Mouse (Mus musculus): ENCODE data around the gene Cpm.

Gene Cpm

DNA sequence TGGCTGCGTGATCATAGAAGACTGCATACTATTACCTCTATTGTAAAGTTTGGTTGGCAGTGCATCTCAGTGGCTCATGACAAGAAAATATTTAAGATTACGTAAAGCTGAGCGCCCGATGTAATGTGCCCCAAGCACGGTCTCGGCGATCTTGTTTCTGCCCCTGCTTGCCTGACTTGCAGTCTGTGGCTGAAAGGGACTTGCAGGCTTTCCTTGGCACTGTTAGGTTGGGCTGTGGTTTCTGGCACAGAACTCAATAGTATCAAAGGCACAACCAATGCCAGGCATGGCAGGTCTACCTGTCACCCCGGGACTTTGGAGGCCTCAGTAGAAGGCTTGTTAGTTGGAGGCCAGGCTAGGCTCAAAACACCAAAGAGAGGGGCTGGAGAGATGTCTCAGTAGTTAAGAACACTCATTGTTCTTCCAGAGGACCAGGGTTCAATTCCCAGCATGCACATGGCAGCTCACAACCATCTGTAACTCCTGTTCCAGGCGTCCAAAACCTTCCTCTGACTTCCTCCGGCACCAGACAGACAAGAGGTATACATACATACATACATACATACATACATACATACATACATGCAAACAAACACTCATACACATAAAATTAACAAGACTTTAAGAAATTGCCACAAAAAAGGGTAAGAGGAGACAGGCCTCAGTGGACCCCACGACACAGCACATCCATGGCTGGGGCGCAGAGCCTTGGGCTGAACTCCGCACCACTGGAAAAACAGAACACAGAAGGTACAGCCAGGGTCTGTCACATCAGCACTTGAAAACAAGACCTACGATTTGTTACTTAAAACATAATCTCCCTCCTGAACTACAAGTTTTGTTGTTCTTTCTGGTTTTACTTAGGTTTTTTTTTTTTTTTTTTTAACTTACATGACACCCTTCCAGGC, 29.5 kb downstream of the Cpm start:
- DNase-seq (ENCODE audit: extremely low spot score, low read depth, low spot score), result no peak

DNA sequence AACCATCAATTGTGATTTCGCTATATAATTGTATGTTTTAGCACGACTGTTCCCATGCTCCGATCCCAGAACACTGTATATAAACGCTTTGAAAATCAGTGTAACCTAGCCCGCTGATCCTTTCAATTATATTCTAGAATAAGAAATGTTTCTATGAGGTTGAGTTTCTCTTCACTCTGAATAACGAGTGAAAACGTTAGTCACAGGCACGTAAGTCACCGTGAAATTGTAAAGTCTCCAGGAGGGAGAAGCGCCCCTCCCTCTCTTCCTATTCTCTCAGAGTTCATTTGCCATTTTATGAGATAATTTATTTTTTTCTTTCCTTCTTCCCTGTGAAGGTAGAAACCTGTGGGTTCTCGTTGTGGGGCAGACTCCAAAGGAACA, 30.1 kb downstream of the Cpm start:
- no peak for DNase-seq (ENCODE audit: extremely low spot score, low read depth, low spot score)

DNA sequence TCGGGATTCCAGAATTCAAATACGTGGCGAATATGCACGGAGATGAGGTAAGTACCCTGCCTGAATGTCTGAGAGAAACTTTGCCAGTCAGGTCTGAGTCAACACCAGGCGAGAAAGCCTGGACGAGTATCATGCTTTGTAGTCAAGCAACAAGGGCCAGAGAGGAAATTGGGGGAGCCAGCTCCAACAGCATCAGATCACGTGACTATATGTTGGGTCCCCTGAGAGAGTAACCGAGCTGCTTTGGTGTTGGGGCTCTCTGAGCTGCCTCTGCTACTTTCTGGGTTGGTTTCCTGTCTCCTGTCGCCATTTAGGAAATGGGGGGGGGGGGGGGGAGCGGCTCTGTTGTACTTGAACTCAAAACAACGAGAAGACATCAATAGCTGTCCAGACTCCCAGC, 30.5 kb downstream of the Cpm start:
- DNase-seq (ENCODE audit: extremely low spot score, low read depth, low spot score), result no peak

DNA sequence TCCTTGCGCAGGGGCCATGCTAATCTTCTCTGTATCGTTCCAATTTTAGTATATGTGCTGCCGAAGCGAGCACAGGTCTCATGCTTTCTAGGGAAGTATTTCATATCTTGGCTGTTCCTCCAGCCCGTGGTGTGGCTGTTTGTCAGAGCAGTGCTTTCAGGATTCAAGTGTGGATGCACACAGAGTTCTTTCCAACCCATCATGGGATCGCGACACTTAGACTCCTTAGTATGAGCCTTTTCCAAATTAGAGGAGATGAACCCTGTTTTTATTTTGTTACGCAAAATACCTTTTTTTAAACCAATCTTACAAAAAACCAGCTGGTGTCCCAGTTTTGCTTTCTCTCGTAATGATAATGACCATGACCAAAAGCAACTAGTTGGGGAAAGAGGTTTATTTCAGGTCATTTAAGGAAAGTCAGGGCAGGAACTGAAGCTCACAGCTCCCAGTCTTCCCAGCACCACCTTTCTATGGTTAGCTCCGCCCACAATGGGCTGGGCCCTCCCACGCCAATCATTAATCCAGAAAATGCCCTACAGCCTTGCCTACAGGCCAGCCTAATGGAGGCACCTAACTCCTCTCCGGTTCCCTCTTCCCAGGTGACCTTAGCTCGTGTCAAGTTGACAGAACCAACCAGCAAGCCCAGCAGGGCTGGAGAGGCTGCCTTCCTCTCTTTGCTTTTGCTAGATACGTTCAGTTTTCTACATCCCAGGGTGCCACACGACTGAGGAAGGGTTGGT, 33.2 kb downstream of the Cpm start:
- no peak for DNase-seq (ENCODE audit: extremely low spot score, low read depth, low spot score)

DNA sequence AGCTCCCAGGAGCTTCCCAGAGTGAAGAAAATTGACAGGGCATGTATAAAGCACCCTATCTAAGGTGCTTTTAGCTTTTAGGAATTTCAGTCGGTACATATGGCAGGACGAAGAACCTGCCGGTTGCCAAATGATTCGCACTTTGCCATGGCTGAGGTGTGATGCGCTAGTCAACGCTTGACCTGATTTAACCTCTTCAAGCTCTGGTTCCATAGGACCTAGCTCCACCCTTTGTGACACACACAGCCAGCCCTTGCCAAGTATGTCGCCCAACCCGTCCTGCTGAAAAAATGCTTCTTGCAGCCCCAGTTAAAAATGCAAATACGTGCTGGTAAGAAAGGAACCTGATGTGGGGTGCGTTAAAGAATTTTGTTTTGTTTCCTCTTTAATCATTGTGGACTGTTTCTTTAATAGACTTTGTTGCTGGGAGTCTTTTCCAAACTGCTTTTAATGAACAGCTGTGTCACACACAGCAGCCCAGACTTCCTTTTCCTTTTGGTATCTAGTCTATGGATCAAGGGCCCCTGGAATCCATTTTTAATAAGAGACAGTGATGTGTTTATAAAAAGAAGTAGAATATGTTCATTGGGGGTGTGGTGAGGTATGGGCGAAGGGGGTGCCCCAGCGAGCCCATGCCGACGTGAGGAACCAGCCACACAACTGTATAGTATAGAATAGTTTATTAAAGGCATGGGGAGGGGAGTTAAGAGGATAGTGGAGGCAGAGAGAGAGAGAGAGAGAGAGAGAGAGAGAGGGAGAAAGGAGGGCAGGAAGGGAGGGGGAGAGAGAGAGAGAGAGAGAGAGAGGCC, 34.0 kb downstream of the Cpm start:
- DNase-seq (ENCODE audit: extremely low spot score, low read depth, low spot score), result no peak

DNA sequence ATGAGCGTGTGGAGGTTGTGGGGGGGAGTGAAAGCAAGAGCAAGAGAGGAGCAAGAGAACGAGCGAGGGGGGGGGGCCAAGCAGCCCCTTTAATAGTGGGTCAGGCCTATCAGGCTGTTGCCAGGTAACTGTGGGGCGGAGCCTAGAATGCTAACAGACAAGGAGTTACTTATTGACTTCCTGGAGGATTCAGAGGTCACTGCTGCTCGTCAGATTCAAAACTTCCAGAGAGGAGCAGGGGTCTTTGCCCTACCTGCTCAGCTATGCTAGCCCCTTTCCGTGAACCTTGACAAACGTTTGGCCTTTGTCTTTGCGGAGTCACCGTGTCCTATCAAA, 34.5 kb downstream of the Cpm start:
- DNase-seq (ENCODE audit: extremely low spot score, low read depth, low spot score), result no peak

DNA sequence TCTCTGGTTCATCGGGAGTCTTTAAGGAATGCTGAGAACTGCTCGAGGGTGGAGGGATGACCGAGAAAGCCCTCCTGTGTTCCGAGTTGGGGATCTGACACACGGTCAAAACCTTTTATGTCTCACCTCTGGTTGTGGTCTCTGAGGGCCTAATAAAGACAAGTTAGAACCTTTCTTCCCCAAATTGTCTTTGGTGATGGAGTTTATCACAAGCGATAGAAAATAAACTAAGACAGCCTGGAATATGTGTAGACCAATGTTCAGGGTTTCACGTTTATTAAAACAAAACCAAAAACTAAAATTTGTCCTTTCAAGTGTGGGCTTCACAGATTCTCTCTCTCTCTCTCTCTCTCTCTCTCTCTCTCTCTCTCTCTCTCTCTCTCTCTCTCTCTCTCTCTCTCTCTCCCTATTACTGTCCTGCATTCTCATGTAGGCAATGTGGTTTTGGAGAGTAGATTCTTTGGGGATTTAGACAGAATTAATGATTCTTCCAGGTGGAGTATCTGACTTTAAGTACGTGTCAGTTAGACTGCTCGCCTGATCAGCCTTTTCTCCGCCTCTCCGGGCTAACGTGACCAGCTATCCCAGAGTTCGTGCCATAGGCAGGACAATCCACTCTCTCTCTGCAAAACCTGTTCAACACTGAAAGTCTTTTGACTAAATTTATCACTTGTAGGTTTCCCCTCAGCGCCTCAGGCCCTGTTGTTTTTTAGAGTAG, 35.1 kb downstream of the Cpm start:
- DNase-seq (ENCODE audit: extremely low spot score, low read depth, low spot score), result no peak

DNA sequence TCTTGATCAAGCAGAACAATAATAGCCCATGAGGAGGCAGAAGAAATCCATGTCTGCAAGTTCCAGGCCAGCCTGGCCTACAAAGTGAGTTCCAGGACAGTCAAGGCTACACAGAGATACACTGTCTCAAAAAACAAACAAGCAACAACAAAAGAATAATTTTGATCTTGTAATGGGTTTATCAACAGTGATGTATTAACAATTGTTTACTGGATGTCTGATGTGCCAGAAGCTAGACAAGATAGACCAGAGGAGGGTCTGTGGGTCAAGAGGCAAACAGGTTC, 35.6 kb downstream of the Cpm start:
- DNase-seq (ENCODE audit: extremely low spot score, low read depth, low spot score), result no peak

DNA sequence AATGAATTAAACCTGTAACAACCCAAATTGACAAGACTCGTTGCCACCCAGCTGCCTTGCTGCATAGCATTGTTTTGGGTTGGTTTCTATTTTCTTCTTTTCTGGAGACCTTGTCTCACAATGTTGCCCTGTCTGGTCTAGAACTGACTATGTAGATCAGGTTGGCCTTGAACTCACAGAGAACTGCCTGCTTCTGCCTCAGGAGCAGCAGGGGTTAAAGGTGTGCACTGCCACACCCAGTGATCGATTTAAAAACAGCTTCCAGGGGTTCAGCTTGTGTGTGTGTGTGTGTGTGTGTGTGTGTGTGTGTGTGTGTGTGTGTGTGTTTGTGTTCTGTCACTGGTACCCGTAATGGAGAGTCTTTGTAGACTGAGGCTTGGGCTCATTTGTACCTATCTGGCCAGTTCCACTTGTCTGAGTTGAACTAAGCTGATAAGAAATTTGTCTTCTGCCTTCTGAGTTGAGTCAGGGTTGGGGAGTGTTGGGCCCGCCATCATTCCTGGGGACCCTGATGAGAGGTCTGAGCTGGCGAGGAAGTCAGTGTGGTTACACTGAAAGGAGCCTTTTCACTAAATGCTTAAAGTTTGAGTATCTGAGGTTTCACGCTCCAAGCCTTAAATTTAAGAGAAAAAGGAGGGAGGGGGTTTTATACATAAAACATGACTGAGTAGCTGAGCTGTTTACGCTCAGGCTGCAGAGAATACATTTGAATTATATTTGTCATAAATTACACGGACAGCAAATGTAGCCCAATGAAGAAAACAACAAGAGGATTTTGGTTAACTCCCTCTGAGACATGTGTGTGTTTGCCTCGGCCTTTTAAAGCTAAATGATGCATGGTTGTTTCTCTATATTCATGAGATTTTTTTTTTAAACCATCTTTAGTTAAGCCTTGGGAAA, 36.3 kb downstream of the Cpm start:
- no peak for DNase-seq (ENCODE audit: extremely low spot score, low read depth, low spot score)

DNA sequence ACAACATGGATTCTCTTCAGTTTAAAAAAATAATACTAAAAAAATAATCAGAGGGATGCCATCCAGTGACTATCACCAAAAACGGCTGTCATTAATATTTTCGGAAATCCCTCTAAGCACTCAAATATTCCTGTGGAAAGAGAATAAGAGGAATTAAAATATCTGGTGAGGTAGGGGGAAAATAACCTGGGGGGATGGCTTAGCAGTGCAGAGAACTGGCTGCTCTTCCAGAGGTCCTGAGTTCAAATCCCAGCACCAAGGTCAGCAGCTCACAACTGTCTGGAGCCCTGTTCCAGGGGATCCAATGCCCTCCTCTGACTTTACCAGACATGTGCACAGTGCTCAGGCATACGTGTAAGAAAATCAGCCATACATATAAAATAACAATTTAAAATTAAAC, 37.1 kb downstream of the Cpm start:
- no peak for DNase-seq (ENCODE audit: extremely low spot score, low read depth, low spot score)

DNA sequence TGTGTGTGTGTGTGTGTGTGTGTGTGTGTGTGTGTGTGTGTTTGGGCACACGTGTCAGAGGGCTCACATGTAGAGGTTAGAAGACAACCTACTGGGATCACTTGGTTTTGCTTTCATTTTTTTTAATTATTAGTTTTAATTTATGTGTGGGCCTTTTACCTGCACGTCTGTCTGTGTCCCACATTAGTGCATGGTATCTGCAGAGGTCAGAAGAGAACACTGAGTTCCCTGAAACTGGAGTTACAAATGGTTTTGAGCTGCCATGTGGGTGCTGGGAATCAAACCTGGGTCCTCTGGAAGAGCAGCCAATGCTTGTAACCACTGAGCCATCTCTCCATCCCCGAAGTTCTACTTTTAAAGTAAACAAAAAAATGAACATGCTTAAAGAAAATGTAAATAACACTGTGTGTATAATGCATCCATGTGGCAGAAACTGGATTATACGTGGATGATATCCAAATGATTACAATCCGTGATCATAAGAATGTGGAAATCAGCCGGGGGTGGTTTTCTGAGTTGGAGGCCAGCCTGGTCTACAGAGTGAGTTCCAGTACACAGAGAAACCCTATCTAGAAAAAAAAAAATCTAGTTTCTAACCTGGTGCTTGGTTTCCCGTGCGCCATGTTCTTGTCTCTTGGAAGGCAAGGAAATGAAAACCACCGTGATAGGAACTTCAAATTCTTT, 37.8 kb downstream of the Cpm start:
- DNase-seq (ENCODE audit: extremely low spot score, low read depth, low spot score), result no peak

DNA sequence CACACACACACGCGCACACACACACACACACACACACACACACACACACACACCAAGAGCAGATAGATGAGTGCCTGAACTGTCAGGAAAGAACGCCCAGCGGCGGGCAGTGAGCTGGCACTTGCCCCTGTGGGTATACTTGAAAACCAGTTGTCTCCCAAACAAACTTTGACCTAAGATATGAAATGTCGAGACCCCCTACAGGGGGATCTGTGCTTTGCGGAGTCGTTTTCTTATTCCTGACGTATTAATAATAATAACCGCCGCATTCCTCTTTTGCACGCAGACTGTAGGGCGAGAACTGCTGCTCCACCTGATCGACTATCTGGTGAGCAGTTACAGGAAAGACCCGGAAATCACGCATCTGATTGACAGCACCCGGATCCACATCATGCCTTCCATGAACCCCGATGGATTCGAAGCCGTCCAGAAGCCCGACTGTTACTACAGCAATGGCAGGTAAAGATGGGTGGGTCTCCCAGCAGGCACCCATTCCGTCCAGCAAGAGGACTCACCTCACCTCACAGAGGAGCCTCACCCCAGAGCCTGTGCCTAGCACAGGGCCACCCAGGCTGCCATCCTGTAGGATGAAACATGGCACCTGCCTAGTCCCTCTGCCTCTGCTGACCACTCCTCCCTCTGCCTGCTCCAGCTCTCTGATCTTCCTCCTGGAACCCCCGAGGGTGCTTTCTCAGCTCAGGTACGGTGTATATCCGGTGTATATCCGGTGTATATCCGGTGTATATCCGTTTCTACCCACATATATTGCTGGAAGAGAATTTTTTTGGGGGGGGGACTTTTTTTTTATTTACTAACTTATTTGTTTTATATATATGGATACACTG, 38.6 kb downstream of the Cpm start:
- no peak for DNase-seq (ENCODE audit: extremely low spot score, low read depth, low spot score)

DNA sequence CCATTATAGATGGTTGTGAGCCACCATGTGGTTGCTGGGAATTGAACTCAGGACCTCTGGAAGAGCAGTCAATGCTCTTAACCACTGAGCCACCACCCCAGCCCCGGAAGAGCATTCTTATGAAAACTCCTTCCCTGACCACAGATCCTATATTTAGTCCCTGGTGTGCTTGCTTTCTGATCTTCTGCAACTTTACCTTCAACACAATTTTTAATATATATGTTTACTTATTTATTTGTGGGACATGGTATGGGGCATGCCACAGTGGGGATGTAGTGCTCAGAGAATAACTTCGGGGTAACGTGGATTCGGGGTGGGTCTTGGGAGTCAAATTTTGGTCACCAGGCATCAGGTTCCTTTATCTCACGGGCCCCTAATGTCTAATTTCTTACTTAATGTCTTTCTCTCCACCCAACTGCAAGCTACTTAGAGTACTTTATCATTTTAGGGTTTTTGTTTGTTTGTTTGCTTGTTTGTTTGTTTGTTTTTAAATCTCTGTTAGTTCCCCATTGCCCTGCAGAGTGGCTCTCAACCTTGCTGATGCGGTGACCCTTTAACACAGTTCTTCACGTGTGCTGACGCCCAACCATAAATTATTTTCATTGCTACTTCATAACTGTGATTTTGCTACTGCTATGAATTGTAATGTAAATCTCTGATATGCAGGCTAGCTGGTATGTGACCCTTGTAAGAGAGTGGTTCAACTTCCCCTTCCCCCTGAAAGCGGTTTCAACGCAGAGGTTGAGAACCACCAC, 39.4 kb downstream of the Cpm start:
- no peak for DNase-seq (ENCODE audit: extremely low spot score, low read depth, low spot score)

DNA sequence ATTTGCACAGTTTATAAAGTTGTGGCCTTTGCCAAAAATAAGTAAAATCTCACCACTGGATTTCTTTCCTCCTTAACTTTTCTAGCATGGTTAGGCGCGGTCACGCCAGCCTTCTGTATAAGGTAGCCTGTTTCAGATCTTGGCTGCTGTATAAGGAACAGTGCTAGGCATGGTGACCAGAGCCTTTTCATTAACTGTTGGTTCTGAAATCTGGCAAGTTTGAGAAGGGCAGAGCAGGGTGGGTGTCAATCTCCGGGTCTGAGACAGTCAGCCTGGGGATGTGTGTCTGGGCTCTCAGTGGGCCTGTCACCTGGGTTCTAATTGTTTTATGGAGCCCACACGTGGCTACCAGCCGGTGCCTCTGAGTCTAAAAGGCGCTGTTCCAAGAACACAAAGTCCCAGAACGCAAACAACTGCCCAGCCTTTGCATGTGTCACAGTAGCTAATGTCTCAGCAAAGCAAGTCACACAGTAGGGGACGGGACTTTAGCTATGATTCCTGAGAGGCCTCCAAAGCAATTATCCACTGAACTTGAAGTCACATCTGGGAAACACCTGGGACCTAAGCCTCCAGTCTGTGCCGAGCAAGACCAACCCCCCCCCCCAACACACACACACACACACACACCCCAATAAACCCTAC, 40.3 kb downstream of the Cpm start:
- peak; percentile 82 for DNase-seq (ENCODE audit: extremely low spot score, low read depth, low spot score)

DNA sequence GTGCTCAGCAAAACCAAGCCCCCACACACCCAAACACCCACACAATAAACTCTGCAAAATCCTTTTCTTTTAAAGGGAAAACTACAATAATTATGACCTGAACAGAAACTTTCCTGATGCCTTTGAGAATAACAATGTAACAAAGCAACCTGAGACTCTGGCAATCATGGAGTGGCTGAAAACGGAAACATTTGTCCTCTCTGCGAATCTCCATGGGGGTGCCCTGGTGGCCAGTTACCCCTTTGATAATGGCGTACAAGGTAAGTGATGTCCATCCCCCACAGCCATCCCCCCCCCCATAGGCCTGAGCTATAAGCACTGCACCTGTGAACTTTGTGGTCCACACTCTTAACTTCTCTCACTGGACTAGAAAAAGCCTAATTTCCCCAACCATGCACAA, 40.8 kb downstream of the Cpm start:
- no peak for DNase-seq (ENCODE audit: extremely low spot score, low read depth, low spot score)

DNA sequence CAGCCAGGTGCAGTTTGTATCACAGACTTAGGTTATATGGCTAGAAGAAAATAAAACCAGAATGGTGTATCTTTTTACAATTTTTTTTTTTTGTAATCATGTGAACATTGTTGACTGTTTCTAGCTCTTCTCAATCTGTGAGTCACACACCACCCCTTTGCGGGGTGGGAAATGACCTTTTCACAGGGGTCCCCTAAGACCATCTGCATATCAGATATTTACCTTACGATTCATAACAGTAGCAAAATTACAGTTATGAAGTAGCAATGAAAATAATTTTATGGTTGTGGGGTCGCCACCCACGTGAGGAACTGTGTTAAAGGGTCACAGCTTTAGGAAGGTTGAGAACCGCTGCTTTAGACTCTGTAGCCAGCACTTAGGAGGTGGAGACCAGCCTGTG, 41.5 kb downstream of the Cpm start:
- no peak for DNase-seq (ENCODE audit: extremely low spot score, low read depth, low spot score)

DNA sequence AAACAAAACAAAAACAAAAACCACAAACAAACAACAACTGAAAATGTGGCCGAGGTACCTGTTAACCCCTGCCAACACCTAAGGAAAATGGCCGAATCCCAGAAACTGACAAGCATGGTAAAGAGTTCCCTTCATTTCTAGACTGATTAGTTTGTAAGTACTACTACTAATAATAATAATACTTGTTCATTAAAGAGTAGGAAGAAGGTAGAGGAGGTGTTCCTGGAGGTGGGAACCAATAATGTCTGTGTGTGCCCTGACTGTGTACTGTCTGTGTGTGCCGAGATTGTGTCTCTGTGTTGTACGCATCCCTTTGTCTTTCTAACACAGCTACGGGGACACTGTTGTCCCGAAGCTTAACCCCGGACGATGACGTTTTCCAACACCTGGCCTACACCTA, 42.0 kb downstream of the Cpm start:
- no peak for DNase-seq (ENCODE audit: extremely low spot score, low read depth, low spot score)

Measured in hindlimb bud, embryonic 11.5 days (tissue).